19 mouse cellular contexts compared by ENCODE assay signal in genomic region chr1:62803544-62803943, GRCm38 (mm10).
"Had no signal": no experiment of that assay in that cellular context is flagged by ENCODE, and none has a peak within 500 bp of the region (broad histone marks: within the 10 kb centered on the region; RNA-seq: fewer than 3 reads in every experiment).

No protein-coding gene starts in this region.

- ATAC-seq: intestine, embryonic 16.5 days; midbrain, embryonic 13.5 days; midbrain, embryonic 16.5 days had no signal

- H3K4me3 ChIP-seq: lung, embryonic 15.5 days; megakaryocyte, embryonic 14.5 days; midbrain, embryonic 10.5 days; midbrain, embryonic 13.5 days; myocyte; neural tube, embryonic 13.5 days; stomach, embryonic 15.5 days had no signal

- H3K9ac ChIP-seq: lung, embryonic 15.5 days; midbrain, embryonic 13.5 days; neural tube, embryonic 13.5 days; stomach, embryonic 15.5 days had no signal

- H3K4me2 ChIP-seq: lung, embryonic 15.5 days; midbrain, embryonic 13.5 days; neural tube, embryonic 13.5 days; stomach, embryonic 15.5 days had no signal

- H3K27ac ChIP-seq: kidney, postnatal 0 days; lung, embryonic 15.5 days; midbrain, embryonic 10.5 days; midbrain, embryonic 13.5 days; neural tube, embryonic 13.5 days; stomach, embryonic 15.5 days had no signal

- H3K36me3 ChIP-seq: lung, embryonic 15.5 days; midbrain, embryonic 10.5 days; midbrain, embryonic 13.5 days; neural tube, embryonic 13.5 days had no signal

- H3K4me1 ChIP-seq: megakaryocyte, embryonic 14.5 days; midbrain, embryonic 13.5 days; stomach, embryonic 15.5 days had no signal

- H3K9me3 ChIP-seq: lung, embryonic 15.5 days; megakaryocyte, embryonic 14.5 days; midbrain, embryonic 10.5 days; midbrain, embryonic 13.5 days; neural tube, embryonic 13.5 days; stomach, embryonic 15.5 days had no signal

- DNase-seq: kidney, adult 2 months; kidney, postnatal 25 days; lung, adult 18-20 months; lung, postnatal 10 days; lung, postnatal 36 days; retina, postnatal 1 day; right cerebral cortex, postnatal 25 days; spleen, adult 18-20 months; thymus, postnatal 25 days had no signal

- H3K27me3 ChIP-seq: lung, embryonic 15.5 days; midbrain, embryonic 13.5 days; neural tube, embryonic 13.5 days; stomach, embryonic 15.5 days had no signal
